Comparison of ENCODE assay signal across 7 mouse cellular contexts in the genomic region with DNA sequence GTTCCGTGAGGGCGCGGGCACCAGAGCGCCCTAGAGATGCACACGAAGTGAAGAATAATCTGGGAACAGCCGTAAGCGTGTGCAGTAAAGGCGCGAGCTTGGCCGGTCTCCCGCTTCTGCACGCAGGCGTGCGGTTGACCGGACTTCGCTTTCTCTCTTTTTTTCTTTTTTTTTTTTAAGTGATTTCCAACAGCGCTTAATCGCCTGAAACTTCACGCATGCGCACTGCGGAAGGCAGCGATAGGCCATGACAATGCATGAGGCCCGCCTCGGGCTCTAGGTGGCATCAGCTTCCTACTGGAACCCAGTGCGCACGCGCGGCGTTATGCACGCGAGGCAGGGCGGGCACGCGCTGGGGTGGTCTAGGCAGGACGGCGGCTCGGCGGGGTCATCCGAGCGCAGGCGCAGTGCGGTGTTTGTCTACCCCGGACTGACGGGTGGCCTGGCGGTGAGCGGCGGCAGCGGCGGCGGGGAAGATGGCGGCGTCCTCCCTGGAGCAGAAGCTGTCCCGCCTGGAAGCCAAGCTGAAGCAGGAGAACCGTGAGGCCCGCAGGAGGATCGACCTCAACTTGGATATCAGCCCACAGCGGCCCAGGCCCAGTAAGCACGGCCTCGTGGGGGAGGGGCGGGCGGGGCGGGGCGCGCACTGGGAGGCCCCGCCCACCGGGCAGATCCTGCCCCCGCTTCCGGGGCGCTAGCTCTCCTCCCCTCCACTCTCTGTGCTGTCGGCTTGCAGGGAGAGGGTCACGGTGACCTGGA. TPM values are rescaled to one million over a fixed set of nuclear protein-coding genes. Genes with fewer than 3 reads are reported as not detected.
DNase-seq lines count a peak whose midpoint lies in the region; ATAC-seq and TF ChIP-seq lines count a peak whose summit lies in the region.

A gene (plus strand): TSS at position 307 of the 759 bp plus-strand sequence.
A gene (plus strand): TSS at position 432 of the 759 bp plus-strand sequence.

- peaks cover 26% of the 10 kb centered on the region for H3K36me3 ChIP-seq in embryonic facial prominence, embryonic 12.5 days
- no peaks in the 10 kb centered on the region for H3K36me3 ChIP-seq in kidney, adult 2 months (ENCODE audit: control insufficient read depth, insufficient read depth, low read length)
- peaks cover 32% of the 10 kb centered on the region for H3K36me3 ChIP-seq in limb, embryonic 12.5 days
- peaks cover 11% of the 10 kb centered on the region for H3K36me3 ChIP-seq in midbrain, embryonic 15.5 days (replicated peaks)
- H3K36me3 ChIP-seq in spleen, adult 2 months (ENCODE audit: control insufficient read depth, insufficient read depth, low read length) = peaks cover 7% of the 10 kb centered on the region

- peak within 1 kb of the TSS; percentile 96 for H3K27ac ChIP-seq in embryonic facial prominence, embryonic 12.5 days
- H3K27ac ChIP-seq in kidney, adult 2 months (ENCODE audit: insufficient read depth, low read depth, low read length) = peak within 1 kb of the TSS; percentile 91
- peak within 1 kb of the TSS; percentile 94 for H3K27ac ChIP-seq in limb, embryonic 12.5 days
- peak within 1 kb of the TSS; percentile 90 for H3K27ac ChIP-seq in midbrain, embryonic 15.5 days
- H3K27ac ChIP-seq in spleen, adult 2 months (ENCODE audit: insufficient read depth, low read length) = peak within 1 kb of the TSS; percentile 94

- H3K9ac ChIP-seq in embryonic facial prominence, embryonic 12.5 days = peak within 1 kb of the TSS; percentile 88
- peak within 1 kb of the TSS; percentile 77 for H3K9ac ChIP-seq in limb, embryonic 12.5 days (replicated peaks)
- H3K9ac ChIP-seq in midbrain, embryonic 15.5 days = peak within 1 kb of the TSS; percentile 63

- peaks cover 20% of the 10 kb centered on the region for H3K4me1 ChIP-seq in embryonic facial prominence, embryonic 12.5 days
- peaks cover 15% of the 10 kb centered on the region for H3K4me1 ChIP-seq in kidney, adult 2 months (ENCODE audit: control insufficient read depth, insufficient read depth, low read length)
- peaks cover 18% of the 10 kb centered on the region for H3K4me1 ChIP-seq in limb, embryonic 12.5 days (replicated peaks)
- peaks cover 38% of the 10 kb centered on the region for H3K4me1 ChIP-seq in midbrain, embryonic 15.5 days
- peaks cover 6% of the 10 kb centered on the region; the same call in 1 of the 2 replicates for H3K4me1 ChIP-seq in spleen, adult 2 months (ENCODE audit: control insufficient read depth, insufficient read depth, insufficient read length)

- TF ChIP-seq CTCF in kidney, adult 2 months (conservative IDR thresholded peaks at IDR 0.05; ENCODE audit: insufficient read depth, insufficient read length, low read depth, low read length) = peak; percentile 39
- TF ChIP-seq CTCF in spleen, adult 2 months (IDR thresholded peaks at IDR 0.05; ENCODE audit: extremely low read depth, insufficient read depth, insufficient read length, insufficient replicate concordance) = peak; percentile 38; the same call in 1 of the 2 replicates

- under 1% methylated on average over 64 of the region's 71 CpGs for WGBS in embryonic facial prominence, embryonic 12.5 days
- WGBS in kidney, adult 2 months = under 1% methylated on average over 69 of the region's 71 CpGs
- WGBS in limb, embryonic 12.5 days = under 1% methylated on average over 68 of the region's 71 CpGs
- under 1% methylated on average over 71 of the region's 71 CpGs for WGBS in midbrain, embryonic 15.5 days
- under 1% methylated on average over 70 of the region's 71 CpGs for WGBS in spleen, adult 2 months

- H3K4me2 ChIP-seq in embryonic facial prominence, embryonic 12.5 days (replicated peaks) = peak within 1 kb of the TSS; percentile 83
- H3K4me2 ChIP-seq in limb, embryonic 12.5 days = peak within 1 kb of the TSS; percentile 77
- peak within 1 kb of the TSS; percentile 82 for H3K4me2 ChIP-seq in midbrain, embryonic 15.5 days

- peak; percentile 12 for TF ChIP-seq POLR2A in kidney, adult 2 months (IDR thresholded peaks at IDR 0.05; ENCODE audit: low read depth, low read length)
- TF ChIP-seq POLR2A in spleen, adult 2 months (IDR thresholded peaks at IDR 0.05; ENCODE audit: low read depth, low read length) = peak; percentile 50

- H3K27me3 ChIP-seq in embryonic facial prominence, embryonic 12.5 days = no peaks in the 10 kb centered on the region
- H3K27me3 ChIP-seq in kidney, adult 2 months (replicated peaks; ENCODE audit: control insufficient read depth, insufficient read depth, low read length) = no peaks in the 10 kb centered on the region
- H3K27me3 ChIP-seq in limb, embryonic 12.5 days = no peaks in the 10 kb centered on the region
- no peaks in the 10 kb centered on the region for H3K27me3 ChIP-seq in midbrain, embryonic 15.5 days (replicated peaks)
- no peaks in the 10 kb centered on the region for H3K27me3 ChIP-seq in spleen, adult 2 months (ENCODE audit: control insufficient read depth, insufficient read depth, low read length)

- H3K9me3 ChIP-seq in embryonic facial prominence, embryonic 12.5 days = no peaks in the 10 kb centered on the region
- H3K9me3 ChIP-seq in limb, embryonic 12.5 days = no peaks in the 10 kb centered on the region
- H3K9me3 ChIP-seq in midbrain, embryonic 15.5 days = no peaks in the 10 kb centered on the region

- DNase-seq in adrenal gland, postnatal 25 days = peak; percentile 100
- DNase-seq in heart, adult 18-20 months = peak; percentile 99 to 100
- DNase-seq in kidney, adult 2 months = peak; percentile 100
- peak; percentile 98 to 99 for DNase-seq in spleen, adult 2 months (ENCODE audit: low read depth in 1 of 2, low spot score in 2 of 2)

- peak; percentile 92 for ATAC-seq in embryonic facial prominence, embryonic 12.5 days (ENCODE audit: insufficient number of reproducible peaks, insufficient read depth, low FRiP score, low TSS enrichment)
- peak; percentile 92 for ATAC-seq in limb, embryonic 12.5 days (ENCODE audit: insufficient number of reproducible peaks, insufficient read depth, low FRiP score, low TSS enrichment, low read depth)
- ATAC-seq in midbrain, embryonic 15.5 days (replicated peaks) = peak; percentile 95

- peak within 1 kb of the TSS; percentile 86 for H3K4me3 ChIP-seq in embryonic facial prominence, embryonic 12.5 days
- peak within 1 kb of the TSS; percentile 65 for H3K4me3 ChIP-seq in kidney, adult 2 months (ENCODE audit: insufficient read depth, low read depth, low read length)
- peak within 1 kb of the TSS; percentile 80 for H3K4me3 ChIP-seq in limb, embryonic 12.5 days (replicated peaks)
- H3K4me3 ChIP-seq in midbrain, embryonic 15.5 days = peak within 1 kb of the TSS; percentile 75
- peak within 1 kb of the TSS; percentile 92 for H3K4me3 ChIP-seq in spleen, adult 2 months (ENCODE audit: extremely low read depth, insufficient read depth, insufficient read length)

RNA-seq across cellular contexts. Expression of the first gene that starts in this region (rescaled TPM):
- total RNA-seq in adrenal gland, postnatal 25 days (2021) = 99.6 and 105 TPM in 2 replicates
- polyA plus RNA-seq in embryonic facial prominence, embryonic 12.5 days (2016; fragmentation: Nextera tagmentation; extraction: Ambion mirVana) = 36.1 and 40.1 TPM in 2 replicates
- total RNA-seq in heart, adult 18-20 months (2021) = 10 to 100 TPM; 65.1 to 66.5 TPM
- polyA plus RNA-seq in kidney, adult 2 months (2012; rRNA removed) = 32.0 and 32.2 TPM in 2 replicates
- 33.7 and 36.9 TPM in 2 replicates for polyA plus RNA-seq in limb, embryonic 12.5 days (2016; fragmentation: Nextera tagmentation; extraction: Ambion mirVana)
- polyA plus RNA-seq in midbrain, embryonic 15.5 days (2015; fragmentation: Nextera tagmentation; extraction: Ambion mirVana) = 34.0 and 35.7 TPM in 2 replicates
- polyA plus RNA-seq in spleen, adult 2 months (2012; rRNA removed) = 24.9 and 28.7 TPM in 2 replicates

RNA-seq across cellular contexts. Expression of the second gene that starts in this region (rescaled TPM):
- total RNA-seq in adrenal gland, postnatal 25 days (2021) = 1.1 and 3.0 TPM in 2 replicates
- 1.1 and 2.0 TPM in 2 replicates for polyA plus RNA-seq in embryonic facial prominence, embryonic 12.5 days (2016; fragmentation: Nextera tagmentation; extraction: Ambion mirVana)
- total RNA-seq in heart, adult 18-20 months (2021) = under 1 TPM in 1 of 2 experiments, not detected in 1; 0.31 TPM
- polyA plus RNA-seq in kidney, adult 2 months (2012; rRNA removed) = 1.3 and 3.3 TPM in 2 replicates
- 1.0 and 1.1 TPM in 2 replicates for polyA plus RNA-seq in limb, embryonic 12.5 days (2016; fragmentation: Nextera tagmentation; extraction: Ambion mirVana)
- 1.0 and 1.8 TPM in 2 replicates for polyA plus RNA-seq in midbrain, embryonic 15.5 days (2015; fragmentation: Nextera tagmentation; extraction: Ambion mirVana)
- polyA plus RNA-seq in spleen, adult 2 months (2012; rRNA removed) = 0.63 and 1.2 TPM in 2 replicates

Comparison
In these comparisons a context has a peak if more than half of its experiments do, and no peak if none do; other contexts are left out.
1. Peak in every context shown above with its lines: DNase-seq, ATAC-seq, H3K4me3 ChIP-seq and H3K27ac ChIP-seq.